Mouse (Mus musculus): ENCODE measurements at regions not wholly inside any gene's neighbourhood (a gene's known extent, or its start where the extent isn't known, plus 50 kb on each side); places are given as distances from the start of the nearest gene placed in this dataset.
"Not testable (repeated sequence)": the region's sequence is repeated elsewhere in the genome, so short reads cannot be mapped to it uniquely, and the experiment has no call there.

GRCm38 (mm10) chr2:17065149-17066145, 665.8 kb downstream of the Nebl start:
- not testable (repeated sequence) for DNase-seq (ENCODE audit: low read depth)

All from 416B (cell line).